Mouse (Mus musculus) embryonic facial prominence, embryonic 10.5 days (tissue): Measurements from ENCODE around the gene Cadm1. TPM values are rescaled to one million over a fixed set of nuclear protein-coding genes. Genes with fewer than 3 reads are reported as not detected.
A peak's percentile ranks its signal among the peaks of the same experiment; 100 is the strongest.

Experiments
- DNase-seq: peaks from one replicate; pipeline ENCODE4 v3.0.0-alpha.2; 2017; ENCODE audit warnings: low spot score
- H3K27ac ChIP-seq: fragments of 300-500 bp; sonication (generic); replicated peaks from 2 replicates; pipeline ENCODE4 v1.5.1; 2016; ENCODE audit warnings: mild to moderate bottlenecking
- H3K27me3 ChIP-seq: fragments of 300-500 bp; sonication (generic); replicated peaks from 2 replicates; pipeline ENCODE4 v1.6.1; 2016; ENCODE audit warnings: low read depth, mild to moderate bottlenecking; ENCODE audit not compliant: poor library complexity, severe bottlenecking
- H3K36me3 ChIP-seq: fragments of 300-500 bp; sonication (generic); replicated peaks from 2 replicates; pipeline ENCODE4 v1.6.1; 2016; ENCODE audit warnings: mild to moderate bottlenecking, moderate library complexity
- H3K4me1 ChIP-seq: fragments of 300-500 bp; sonication (generic); 2 replicates; pipeline ENCODE4 v1.6.1; 2016
- H3K4me3 ChIP-seq: fragments of 300-500 bp; sonication (generic); 2 replicates; pipeline ENCODE4 v1.5.1; 2016; ENCODE audit warnings: mild to moderate bottlenecking, moderate library complexity
- H3K9me3 ChIP-seq: fragments of 300-500 bp; sonication (generic); 2 replicates; pipeline ENCODE4 v1.6.1; 2016; ENCODE audit warnings: mild to moderate bottlenecking
- WGBS: fragments of 180-500 bp; shearing (Covaris S2); methylation state at CpG from one replicate; pipeline ENCODE4 v1.1.7; 2016; 5-methylcytosine and 5-hydroxymethylcytosine counted together
- polyA plus RNA-seq: library from polyadenylated mRNA; unstranded; fragments of >200 nt; fragmentation: Nextera tagmentation; extraction: Ambion mirVana; gene quantifications from 2 replicates; pipeline ENCODE4 v1.2.1, GENCODE M21; 2016

Gene Cadm1
- polyA plus RNA-seq, 1 experiment from 2014 or later = 120 TPM

GRCm38 (mm10) chr9:47882372-47882771, 352.4 kb downstream of the Cadm1 start:
- H3K4me3 ChIP-seq = no peak overlapping the region
- H3K4me1 ChIP-seq = peaks cover 15% of the 10 kb centered on the region
- H3K27me3 ChIP-seq = peaks cover 15% of the 10 kb centered on the region; the same call in 1 of the 2 replicates
- no peaks in the 10 kb centered on the region for H3K9me3 ChIP-seq
- no peak for DNase-seq
- H3K36me3 ChIP-seq = no peaks in the 10 kb centered on the region
- no peak overlapping the region for H3K27ac ChIP-seq
- 77% methylated on average over 11 of the region's 11 CpGs for WGBS

- Histone ChIP-seq H3K4me3 (no peak overlapping the region), H3K27ac (no peak overlapping the region), H3K9me3 (no peaks in the 10 kb centered on the region), H3K27me3 (peaks cover 27% of the 10 kb centered on the region), H3K36me3 (no peaks in the 10 kb centered on the region), H3K4me1 (peaks cover 32% of the 10 kb centered on the region)
- no peak for DNase-seq
- 82% methylated on average over 8 of the region's 8 CpGs for WGBS
Measured at GRCm38 (mm10) chr9:47891721-47892120, 361.7 kb downstream of the Cadm1 start.

- no peak for DNase-seq
- Histone ChIP-seq H3K36me3 (no peaks in the 10 kb centered on the region), H3K27ac (no peak overlapping the region), H3K4me3 (no peak overlapping the region), H3K27me3 (peaks cover 40% of the 10 kb centered on the region), H3K9me3 (no peaks in the 10 kb centered on the region), H3K4me1 (peaks cover 32% of the 10 kb centered on the region)
- 93% methylated on average over 6 of the region's 6 CpGs for WGBS
Measured at GRCm38 (mm10) chr9:47892995-47893394, 363.0 kb downstream of the Cadm1 start.

GRCm38 (mm10) chr9:47894096-47894495, 364.1 kb downstream of the Cadm1 start:
- Histone ChIP-seq H3K4me3 (no peak overlapping the region), H3K9me3 (no peaks in the 10 kb centered on the region), H3K27me3 (peaks cover 51% of the 10 kb centered on the region), H3K27ac (peak overlapping the region; percentile 49; the same call in 1 of the 2 replicates), H3K4me1 (peaks cover 32% of the 10 kb centered on the region), H3K36me3 (no peaks in the 10 kb centered on the region)
- DNase-seq = peak; percentile 56
- 54% methylated on average over 5 of the region's 5 CpGs for WGBS

GRCm38 (mm10) chr9:47894661-47895060, 364.7 kb downstream of the Cadm1 start:
- no peaks in the 10 kb centered on the region for H3K36me3 ChIP-seq
- H3K4me1 ChIP-seq = peaks cover 32% of the 10 kb centered on the region
- H3K4me3 ChIP-seq = no peak overlapping the region
- H3K9me3 ChIP-seq = no peaks in the 10 kb centered on the region
- H3K27ac ChIP-seq = peak overlapping the region; percentile 49; the same call in 1 of the 2 replicates
- 43% methylated on average over 7 of the region's 7 CpGs for WGBS
- DNase-seq = peak; percentile 33
- H3K27me3 ChIP-seq = peaks cover 56% of the 10 kb centered on the region

- Histone ChIP-seq H3K27ac (peak overlapping the region; percentile 65; the same call in 1 of the 2 replicates), H3K4me3 (no peak overlapping the region), H3K9me3 (no peaks in the 10 kb centered on the region), H3K27me3 (peaks cover 61% of the 10 kb centered on the region), H3K4me1 (peaks cover 32% of the 10 kb centered on the region), H3K36me3 (no peaks in the 10 kb centered on the region)
- 26% methylated on average over 9 of the region's 9 CpGs for WGBS
- peak; percentile 42 for DNase-seq
Measured at GRCm38 (mm10) chr9:47895121-47895520, 365.1 kb downstream of the Cadm1 start.

GRCm38 (mm10) chr9:47900734-47901133, 370.8 kb downstream of the Cadm1 start:
- no peak for DNase-seq
- Histone ChIP-seq H3K9me3 (no peaks in the 10 kb centered on the region), H3K27me3 (peaks cover 95% of the 10 kb centered on the region), H3K4me3 (no peak overlapping the region), H3K4me1 (peaks cover 36% of the 10 kb centered on the region), H3K27ac (no peak overlapping the region), H3K36me3 (no peaks in the 10 kb centered on the region)
- WGBS = 69% methylated on average over 10 of the region's 10 CpGs

- 60% methylated on average over 7 of the region's 7 CpGs for WGBS
- Histone ChIP-seq H3K27ac (no peak overlapping the region), H3K27me3 (peaks cover 79% of the 10 kb centered on the region), H3K36me3 (no peaks in the 10 kb centered on the region), H3K9me3 (no peaks in the 10 kb centered on the region), H3K4me3 (no peak overlapping the region), H3K4me1 (peaks cover 30% of the 10 kb centered on the region)
- DNase-seq = no peak
Measured at GRCm38 (mm10) chr9:47903661-47904060, 373.7 kb downstream of the Cadm1 start.

GRCm38 (mm10) chr9:47904339-47904922, 374.5 kb downstream of the Cadm1 start:
- Histone ChIP-seq H3K27ac (no peak overlapping the region), H3K4me1 (peaks cover 36% of the 10 kb centered on the region), H3K9me3 (no peaks in the 10 kb centered on the region), H3K27me3 (peaks cover 79% of the 10 kb centered on the region), H3K36me3 (no peaks in the 10 kb centered on the region), H3K4me3 (no peak overlapping the region)
- WGBS = 40% methylated on average over 2 of the region's 2 CpGs
- DNase-seq = no peak

- 58% methylated on average over 6 of the region's 6 CpGs for WGBS
- Histone ChIP-seq H3K4me3 (no peak overlapping the region), H3K9me3 (no peaks in the 10 kb centered on the region), H3K36me3 (no peaks in the 10 kb centered on the region), H3K27me3 (peaks cover 74% of the 10 kb centered on the region), H3K4me1 (peaks cover 34% of the 10 kb centered on the region), H3K27ac (no peak overlapping the region)
- DNase-seq = no peak
Measured at GRCm38 (mm10) chr9:47906521-47906920, 376.5 kb downstream of the Cadm1 start.
